Comparison of ENCODE assay signal across 27 mouse cellular contexts in genomic region chr17:35708611-35709010, GRCm38 (mm10). TPM values are rescaled to one million over a fixed set of nuclear protein-coding genes. Genes with fewer than 3 reads are reported as not detected.
A peak's percentile ranks its signal among the peaks of the same experiment; 100 is the strongest.
DNase-seq lines count a peak whose midpoint lies in the region; ATAC-seq and TF ChIP-seq lines count a peak whose summit lies in the region.
"Had no signal": no experiment of that assay in that cellular context is flagged by ENCODE, and none has a peak within 500 bp of the region (broad histone marks: within the 10 kb centered on the region; RNA-seq: fewer than 3 reads in every experiment).

No protein-coding gene starts in this region.

- DNase-seq in embryonic facial prominence, embryonic 10.5 days (ENCODE audit: low spot score), result no peak
- no peak for DNase-seq in heart, adult 11 months
- no peak for DNase-seq in stomach, postnatal 0 days (ENCODE audit: low spot score)
- no peak for DNase-seq in testis, postnatal 14 days (ENCODE audit: low spot score)
- DNase-seq: cerebellum, adult 2 months; cerebellum, postnatal 14 days; gastrocnemius, postnatal 25 days; lung, adult 18-20 months; lung, postnatal 4 days; right cerebral cortex, adult 18-20 months; spleen, adult 18-20 months; thymus, postnatal 36 days had no signal

- H3K27ac ChIP-seq in embryonic facial prominence, embryonic 13.5 days, result peak overlapping the region; percentile 57; the same call in 1 of the 2 replicates
- H3K27ac ChIP-seq in embryonic facial prominence, embryonic 10.5 days (replicated peaks), result no peak overlapping the region
- H3K27ac ChIP-seq in heart, embryonic 15.5 days, result peak overlapping the region; percentile 56
- H3K27ac ChIP-seq in liver, embryonic 15.5 days (replicated peaks), result peak overlapping the region; percentile 4; the same call in 1 of the 2 replicates
- no peak overlapping the region for H3K27ac ChIP-seq in liver, embryonic 12.5 days
- H3K27ac ChIP-seq in stomach, postnatal 0 days (replicated peaks), result peak overlapping the region; percentile 71; the same call in 1 of the 2 replicates
- H3K27ac ChIP-seq: forebrain, embryonic 15.5 days; hindbrain, embryonic 10.5 days; hindbrain, embryonic 15.5 days; kidney, postnatal 0 days; limb, embryonic 13.5 days; midbrain, embryonic 12.5 days; neural tube, embryonic 12.5 days had no signal

- no peak for TF ChIP-seq EP300 in stomach, postnatal 0 days (optimal IDR thresholded peaks at IDR 0.05)

- no peak for TF ChIP-seq CTCF in stomach, postnatal 0 days (IDR thresholded peaks at IDR 0.05; ENCODE audit: low read depth)

- WGBS in embryonic facial prominence, embryonic 13.5 days, result 75% methylated on average over 2 of the region's 2 CpGs
- 89% methylated on average over 2 of the region's 2 CpGs for WGBS in embryonic facial prominence, embryonic 10.5 days
- 45% methylated on average over 2 of the region's 2 CpGs for WGBS in heart, embryonic 15.5 days
- WGBS in liver, embryonic 15.5 days (ENCODE audit: insufficient replicate concordance), result 46% methylated on average over 2 of the region's 2 CpGs
- 48% methylated on average over 2 of the region's 2 CpGs for WGBS in liver, embryonic 12.5 days (ENCODE audit: insufficient replicate concordance)
- 55% methylated on average over 2 of the region's 2 CpGs for WGBS in stomach, postnatal 0 days

- ATAC-seq in embryonic facial prominence, embryonic 13.5 days (ENCODE audit: insufficient number of reproducible peaks, insufficient read depth, low FRiP score, low TSS enrichment, low read depth), result no peak
- ATAC-seq in heart, embryonic 15.5 days (replicated peaks; ENCODE audit: insufficient number of reproducible peaks, insufficient read depth, low FRiP score, low read depth), result no peak
- ATAC-seq in liver, embryonic 15.5 days (ENCODE audit: insufficient read depth), result no peak
- no peak for ATAC-seq in liver, embryonic 12.5 days
- peak; percentile 62; the same call in 1 of the 2 replicates for ATAC-seq in stomach, postnatal 0 days (ENCODE audit: low FRiP score, low TSS enrichment)
- ATAC-seq: forebrain, embryonic 15.5 days; lung, postnatal 0 days had no signal

- H3K4me1 ChIP-seq in embryonic facial prominence, embryonic 13.5 days, result peaks cover 51% of the 10 kb centered on the region
- peaks cover 49% of the 10 kb centered on the region for H3K4me1 ChIP-seq in embryonic facial prominence, embryonic 10.5 days
- H3K4me1 ChIP-seq in heart, embryonic 15.5 days (replicated peaks), result peaks cover 62% of the 10 kb centered on the region
- H3K4me1 ChIP-seq in liver, embryonic 15.5 days (replicated peaks), result peaks cover 6% of the 10 kb centered on the region; the same call in 1 of the 2 replicates
- peaks cover 6% of the 10 kb centered on the region; the same call in 1 of the 2 replicates for H3K4me1 ChIP-seq in liver, embryonic 12.5 days
- peaks cover 5% of the 10 kb centered on the region; the same call in 1 of the 2 replicates for H3K4me1 ChIP-seq in stomach, postnatal 0 days (replicated peaks; ENCODE audit: control insufficient read depth, insufficient read depth)

- no peak overlapping the region for H3K4me3 ChIP-seq in embryonic facial prominence, embryonic 13.5 days
- H3K4me3 ChIP-seq in embryonic facial prominence, embryonic 10.5 days, result no peak overlapping the region
- H3K4me3 ChIP-seq in heart, embryonic 15.5 days, result no peak overlapping the region
- H3K4me3 ChIP-seq in liver, embryonic 15.5 days (replicated peaks), result no peak overlapping the region
- no peak overlapping the region for H3K4me3 ChIP-seq in liver, embryonic 12.5 days
- no peak overlapping the region for H3K4me3 ChIP-seq in stomach, postnatal 0 days (ENCODE audit: low read depth, low read length)
- H3K4me3 ChIP-seq: forebrain, embryonic 10.5 days; forebrain, embryonic 15.5 days; hindbrain, embryonic 10.5 days; hindbrain, embryonic 15.5 days; limb, embryonic 13.5 days; megakaryocyte, embryonic 14.5 days; midbrain, embryonic 12.5 days; myocyte; neural tube, embryonic 12.5 days had no signal

- no peaks in the 10 kb centered on the region for H3K27me3 ChIP-seq in embryonic facial prominence, embryonic 13.5 days
- peaks cover 16% of the 10 kb centered on the region for H3K27me3 ChIP-seq in embryonic facial prominence, embryonic 10.5 days (replicated peaks; ENCODE audit: low read depth, poor library complexity, severe bottlenecking)
- no peaks in the 10 kb centered on the region for H3K27me3 ChIP-seq in heart, embryonic 15.5 days
- peaks cover 28% of the 10 kb centered on the region for H3K27me3 ChIP-seq in liver, embryonic 15.5 days
- peaks cover 28% of the 10 kb centered on the region for H3K27me3 ChIP-seq in liver, embryonic 12.5 days (replicated peaks)
- H3K27me3 ChIP-seq in stomach, postnatal 0 days (ENCODE audit: control insufficient read depth, insufficient read depth, low read length), result no peaks in the 10 kb centered on the region
- H3K27me3 ChIP-seq: forebrain, embryonic 15.5 days; hindbrain, embryonic 15.5 days; limb, embryonic 13.5 days; midbrain, embryonic 12.5 days; neural tube, embryonic 12.5 days had no signal

- H3K9ac ChIP-seq in embryonic facial prominence, embryonic 13.5 days, result no peak overlapping the region
- no peak overlapping the region for H3K9ac ChIP-seq in heart, embryonic 15.5 days
- no peak overlapping the region for H3K9ac ChIP-seq in liver, embryonic 15.5 days
- H3K9ac ChIP-seq in liver, embryonic 12.5 days, result no peak overlapping the region
- H3K9ac ChIP-seq in stomach, postnatal 0 days (ENCODE audit: low read length), result no peak overlapping the region
- H3K9ac ChIP-seq: forebrain, embryonic 15.5 days; hindbrain, embryonic 15.5 days; limb, embryonic 13.5 days; midbrain, embryonic 12.5 days; neural tube, embryonic 12.5 days had no signal

- no peaks in the 10 kb centered on the region for H3K9me3 ChIP-seq in embryonic facial prominence, embryonic 13.5 days
- no peaks in the 10 kb centered on the region for H3K9me3 ChIP-seq in embryonic facial prominence, embryonic 10.5 days
- no peaks in the 10 kb centered on the region for H3K9me3 ChIP-seq in heart, embryonic 15.5 days (replicated peaks)
- H3K9me3 ChIP-seq in liver, embryonic 15.5 days (replicated peaks), result no peaks in the 10 kb centered on the region
- H3K9me3 ChIP-seq in liver, embryonic 12.5 days (replicated peaks), result no peaks in the 10 kb centered on the region
- H3K9me3 ChIP-seq in stomach, postnatal 0 days (ENCODE audit: control insufficient read depth, low read length), result no peaks in the 10 kb centered on the region
- H3K9me3 ChIP-seq: forebrain, embryonic 10.5 days; forebrain, embryonic 15.5 days; hindbrain, embryonic 10.5 days; hindbrain, embryonic 15.5 days; limb, embryonic 13.5 days; megakaryocyte, embryonic 14.5 days; midbrain, embryonic 12.5 days; neural tube, embryonic 12.5 days had no signal

- no peak overlapping the region for H3K4me2 ChIP-seq in embryonic facial prominence, embryonic 13.5 days
- no peak overlapping the region for H3K4me2 ChIP-seq in heart, embryonic 15.5 days
- H3K4me2 ChIP-seq in liver, embryonic 15.5 days, result no peak overlapping the region
- no peak overlapping the region for H3K4me2 ChIP-seq in liver, embryonic 12.5 days
- H3K4me2 ChIP-seq in stomach, postnatal 0 days (replicated peaks; ENCODE audit: low read depth), result no peak overlapping the region
- H3K4me2 ChIP-seq: forebrain, embryonic 15.5 days; hindbrain, embryonic 15.5 days; limb, embryonic 13.5 days; midbrain, embryonic 12.5 days; neural tube, embryonic 12.5 days had no signal

- H3K36me3 ChIP-seq in embryonic facial prominence, embryonic 13.5 days, result no peaks in the 10 kb centered on the region
- no peaks in the 10 kb centered on the region for H3K36me3 ChIP-seq in embryonic facial prominence, embryonic 10.5 days (replicated peaks)
- H3K36me3 ChIP-seq in heart, embryonic 15.5 days, result no peaks in the 10 kb centered on the region
- no peaks in the 10 kb centered on the region for H3K36me3 ChIP-seq in liver, embryonic 15.5 days (replicated peaks)
- H3K36me3 ChIP-seq in liver, embryonic 12.5 days, result no peaks in the 10 kb centered on the region
- no peaks in the 10 kb centered on the region for H3K36me3 ChIP-seq in stomach, postnatal 0 days (ENCODE audit: control insufficient read depth, insufficient read depth, low read length)
- H3K36me3 ChIP-seq: forebrain, embryonic 10.5 days; forebrain, embryonic 15.5 days; hindbrain, embryonic 10.5 days; hindbrain, embryonic 15.5 days; limb, embryonic 13.5 days; midbrain, embryonic 12.5 days; neural tube, embryonic 12.5 days had no signal

RNA-seq across cellular contexts. Expression of gene Ddr1, which starts 4.2 kb away (rescaled TPM):
- polyA plus RNA-seq in embryonic facial prominence, embryonic 13.5 days (2015; fragmentation: Nextera tagmentation; extraction: Ambion mirVana), result 65.8 and 69.4 TPM in 2 replicates
- polyA plus RNA-seq in embryonic facial prominence, embryonic 10.5 days (2016; fragmentation: Nextera tagmentation; extraction: Ambion mirVana), result 49.1 and 65.3 TPM in 2 replicates
- polyA plus RNA-seq in heart, embryonic 15.5 days (2015; fragmentation: Nextera tagmentation; extraction: Ambion mirVana), result 109 and 125 TPM in 2 replicates
- polyA plus RNA-seq in liver, embryonic 15.5 days (2015; fragmentation: Nextera tagmentation; extraction: Ambion mirVana), result 2.6 and 3.4 TPM in 2 replicates
- 5.7 and 6.1 TPM in 2 replicates for polyA plus RNA-seq in liver, embryonic 12.5 days (2016; fragmentation: Nextera tagmentation; extraction: Ambion mirVana)
- polyA plus RNA-seq in stomach, postnatal 0 days (2015; fragmentation: Nextera tagmentation; extraction: Ambion mirVana), result 50.8 TPM in 2 replicates

RNA-seq across cellular contexts. Expression of gene Gtf2h4, which starts 35.1 kb away (rescaled TPM):
- 39.2 and 48.6 TPM in 2 replicates for polyA plus RNA-seq in embryonic facial prominence, embryonic 13.5 days (2015; fragmentation: Nextera tagmentation; extraction: Ambion mirVana)
- polyA plus RNA-seq in embryonic facial prominence, embryonic 10.5 days (2016; fragmentation: Nextera tagmentation; extraction: Ambion mirVana), result 57.6 and 61.4 TPM in 2 replicates
- 21.3 and 28.7 TPM in 2 replicates for polyA plus RNA-seq in heart, embryonic 15.5 days (2015; fragmentation: Nextera tagmentation; extraction: Ambion mirVana)
- polyA plus RNA-seq in liver, embryonic 15.5 days (2015; fragmentation: Nextera tagmentation; extraction: Ambion mirVana), result 21.7 and 25.5 TPM in 2 replicates
- polyA plus RNA-seq in liver, embryonic 12.5 days (2016; fragmentation: Nextera tagmentation; extraction: Ambion mirVana), result 38.3 and 44.0 TPM in 2 replicates
- polyA plus RNA-seq in stomach, postnatal 0 days (2015; fragmentation: Nextera tagmentation; extraction: Ambion mirVana), result 20.7 and 20.8 TPM in 2 replicates

RNA-seq across cellular contexts. Expression of gene Vars2, which starts 41.2 kb away (rescaled TPM):
- polyA plus RNA-seq in embryonic facial prominence, embryonic 13.5 days (2015; fragmentation: Nextera tagmentation; extraction: Ambion mirVana), result 15.9 and 17.4 TPM in 2 replicates
- 19.9 and 22.0 TPM in 2 replicates for polyA plus RNA-seq in embryonic facial prominence, embryonic 10.5 days (2016; fragmentation: Nextera tagmentation; extraction: Ambion mirVana)
- polyA plus RNA-seq in heart, embryonic 15.5 days (2015; fragmentation: Nextera tagmentation; extraction: Ambion mirVana), result 11.1 and 16.2 TPM in 2 replicates
- 6.1 and 6.5 TPM in 2 replicates for polyA plus RNA-seq in liver, embryonic 15.5 days (2015; fragmentation: Nextera tagmentation; extraction: Ambion mirVana)
- polyA plus RNA-seq in liver, embryonic 12.5 days (2016; fragmentation: Nextera tagmentation; extraction: Ambion mirVana), result 10.7 and 11.8 TPM in 2 replicates
- 10.3 and 10.6 TPM in 2 replicates for polyA plus RNA-seq in stomach, postnatal 0 days (2015; fragmentation: Nextera tagmentation; extraction: Ambion mirVana)

Comparison
In these comparisons a context has a peak if more than half of its experiments do, and no peak if none do; other contexts are left out.
1. H3K27ac ChIP-seq: peak in embryonic facial prominence, embryonic 13.5 days (single experiment), heart, embryonic 15.5 days (single experiment), liver, embryonic 15.5 days (single experiment) and stomach, postnatal 0 days (single experiment); none in embryonic facial prominence, embryonic 10.5 days (single experiment) and liver, embryonic 12.5 days (single experiment).